Mouse (Mus musculus): ENCODE measurements around the gene Gm26741. TPM values are rescaled to one million over a fixed set of nuclear protein-coding genes. Genes with fewer than 3 reads are reported as not detected.

The Gm26741 gene
- polyA plus RNA-seq, 1 experiment from 2014 or later = not detected

GRCm38 (mm10) chr10:52353184-52353583 lies 5.4 kb upstream of the Gm26741 start:
- no peaks in the 10 kb centered on the region for H3K4me1 ChIP-seq (replicated peaks; ENCODE audit: control insufficient read depth, insufficient read depth, low read length)
- no peaks in the 10 kb centered on the region for H3K27me3 ChIP-seq (replicated peaks; ENCODE audit: control insufficient read depth, insufficient read depth, low read length)
- no peak overlapping the region for H3K4me2 ChIP-seq (replicated peaks; ENCODE audit: low read depth)
- peaks cover 29% of the 10 kb centered on the region for H3K36me3 ChIP-seq (ENCODE audit: control insufficient read depth, insufficient read depth)
- peak; percentile 25; the same call in 1 of the 2 replicates for TF ChIP-seq CTCF (IDR thresholded peaks at IDR 0.05; ENCODE audit: low read depth)
- no peak for ATAC-seq
- H3K4me3 ChIP-seq (ENCODE audit: low read depth, low read length) = no peak overlapping the region
- no peak overlapping the region for H3K9ac ChIP-seq (ENCODE audit: low read depth, low read length)
- H3K9me3 ChIP-seq (ENCODE audit: control insufficient read depth) = no peaks in the 10 kb centered on the region
- 85% methylated on average over 9 of the region's 9 CpGs for WGBS
- no peak overlapping the region for H3K27ac ChIP-seq (ENCODE audit: low read depth, low read length)

GRCm38 (mm10) chr10:52360241-52360735 lies 1.7 kb downstream of the Gm26741 start:
- H3K4me2 ChIP-seq (replicated peaks; ENCODE audit: low read depth) = no peak overlapping the region
- H3K4me3 ChIP-seq (ENCODE audit: low read depth, low read length) = no peak overlapping the region
- H3K9me3 ChIP-seq (ENCODE audit: control insufficient read depth) = no peaks in the 10 kb centered on the region
- ATAC-seq = no peak
- no peaks in the 10 kb centered on the region for H3K27me3 ChIP-seq (replicated peaks; ENCODE audit: control insufficient read depth, insufficient read depth, low read length)
- 0 out of 2 replicates have a peak, but pooled peaks cover 4% of the 10 kb centered on the region for H3K4me1 ChIP-seq (replicated peaks; ENCODE audit: control insufficient read depth, insufficient read depth, low read length)
- no peak overlapping the region for H3K9ac ChIP-seq (ENCODE audit: low read depth, low read length)
- TF ChIP-seq CTCF (IDR thresholded peaks at IDR 0.05; ENCODE audit: low read depth) = no peak
- no peaks in the 10 kb centered on the region for H3K36me3 ChIP-seq (ENCODE audit: control insufficient read depth, insufficient read depth)
- WGBS = 96% methylated on average over 4 of the region's 4 CpGs
- no peak overlapping the region for H3K27ac ChIP-seq (ENCODE audit: low read depth, low read length)

GRCm38 (mm10) chr10:52360862-52361609 lies 2.5 kb downstream of the Gm26741 start:
- no peak overlapping the region for H3K27ac ChIP-seq (ENCODE audit: low read depth, low read length)
- no peak for TF ChIP-seq CTCF (IDR thresholded peaks at IDR 0.05; ENCODE audit: low read depth)
- 75% methylated on average over 9 of the region's 9 CpGs for WGBS
- peak; percentile 89 for ATAC-seq
- no peak overlapping the region for H3K9ac ChIP-seq (ENCODE audit: low read depth, low read length)
- H3K9me3 ChIP-seq (ENCODE audit: control insufficient read depth) = no peaks in the 10 kb centered on the region
- no peak overlapping the region for H3K4me3 ChIP-seq (ENCODE audit: low read depth, low read length)
- 0 out of 2 replicates have a peak, but pooled peaks cover 4% of the 10 kb centered on the region for H3K4me1 ChIP-seq (replicated peaks; ENCODE audit: control insufficient read depth, insufficient read depth, low read length)
- no peaks in the 10 kb centered on the region for H3K36me3 ChIP-seq (ENCODE audit: control insufficient read depth, insufficient read depth)
- no peaks in the 10 kb centered on the region for H3K27me3 ChIP-seq (replicated peaks; ENCODE audit: control insufficient read depth, insufficient read depth, low read length)
- no peak overlapping the region for H3K4me2 ChIP-seq (replicated peaks; ENCODE audit: low read depth)

DNA sequence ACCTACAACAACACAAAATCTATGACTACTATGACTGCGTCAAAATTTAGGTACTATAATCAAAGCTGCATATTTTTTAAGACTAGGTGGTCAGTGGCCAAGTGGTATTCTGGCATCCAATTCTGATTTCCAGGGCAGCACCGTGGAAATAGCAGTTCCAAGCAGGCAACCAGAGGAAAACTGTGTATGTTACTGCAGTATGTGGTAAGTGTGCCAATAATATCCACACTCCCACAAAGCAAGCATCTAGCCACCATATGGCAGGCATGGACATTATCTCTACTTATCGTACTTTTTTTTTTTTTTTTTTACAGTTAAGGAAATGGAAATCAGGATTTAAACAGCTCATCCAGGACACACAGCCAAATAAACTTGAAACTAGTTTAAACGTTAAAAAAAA lies 9.8 kb downstream of the Gm26741 start:
- H3K4me2 ChIP-seq (replicated peaks; ENCODE audit: low read depth) = no peak overlapping the region
- no peak overlapping the region for H3K4me3 ChIP-seq (ENCODE audit: low read depth, low read length)
- ATAC-seq = no peak
- TF ChIP-seq CTCF (IDR thresholded peaks at IDR 0.05; ENCODE audit: low read depth) = no peak
- H3K9me3 ChIP-seq (ENCODE audit: control insufficient read depth) = no peaks in the 10 kb centered on the region
- H3K36me3 ChIP-seq (ENCODE audit: control insufficient read depth, insufficient read depth) = no peaks in the 10 kb centered on the region
- WGBS = 76% methylated on average over 4 of the region's 4 CpGs
- no peaks in the 10 kb centered on the region for H3K4me1 ChIP-seq (replicated peaks; ENCODE audit: control insufficient read depth, insufficient read depth, low read length)
- no peaks in the 10 kb centered on the region for H3K27me3 ChIP-seq (replicated peaks; ENCODE audit: control insufficient read depth, insufficient read depth, low read length)
- no peak overlapping the region for H3K27ac ChIP-seq (ENCODE audit: low read depth, low read length)
- no peak overlapping the region for H3K9ac ChIP-seq (ENCODE audit: low read depth, low read length)

DNA sequence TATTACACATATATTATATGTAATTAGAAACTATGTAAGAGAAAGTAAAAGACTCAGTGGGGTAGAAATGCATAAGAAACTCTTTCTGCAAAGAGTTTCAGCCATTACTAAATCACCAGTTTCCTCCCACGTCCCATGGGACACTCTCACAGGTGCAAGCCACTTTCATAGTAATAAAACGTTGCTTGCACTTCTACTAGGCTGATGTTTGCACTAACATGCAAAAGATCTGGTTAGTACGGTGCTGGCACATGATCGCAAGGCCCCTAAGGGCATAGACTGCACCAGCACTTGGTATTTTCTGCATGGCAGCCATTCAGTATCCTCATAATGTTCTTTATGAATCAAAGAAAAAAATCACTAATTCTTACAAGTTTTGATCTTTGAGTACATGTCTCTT lies 15.3 kb downstream of the Gm26741 start:
- 39% methylated on average over 4 of the region's 4 CpGs for WGBS
- Histone ChIP-seq H3K27ac (ENCODE audit: low read depth, low read length) (no peak overlapping the region), H3K4me2 (replicated peaks; ENCODE audit: low read depth) (no peak overlapping the region), H3K36me3 (ENCODE audit: control insufficient read depth, insufficient read depth) (no peaks in the 10 kb centered on the region), H3K4me1 (replicated peaks; ENCODE audit: control insufficient read depth, insufficient read depth, low read length) (0 out of 2 replicates have a peak, but pooled peaks cover 3% of the 10 kb centered on the region), H3K9ac (ENCODE audit: low read depth, low read length) (no peak overlapping the region), H3K27me3 (replicated peaks; ENCODE audit: control insufficient read depth, insufficient read depth, low read length) (no peaks in the 10 kb centered on the region), H3K9me3 (ENCODE audit: control insufficient read depth) (no peaks in the 10 kb centered on the region), H3K4me3 (ENCODE audit: low read depth, low read length) (no peak overlapping the region)
- no peak; the same call in 1 of the 2 replicates for ATAC-seq
- TF ChIP-seq CTCF (IDR thresholded peaks at IDR 0.05; ENCODE audit: low read depth) = no peak

- H3K36me3 ChIP-seq (ENCODE audit: control insufficient read depth, insufficient read depth) = no peaks in the 10 kb centered on the region
- H3K4me3 ChIP-seq (ENCODE audit: low read depth, low read length) = no peak overlapping the region
- TF ChIP-seq CTCF (IDR thresholded peaks at IDR 0.05; ENCODE audit: low read depth) = no peak
- 0 out of 2 replicates have a peak, but pooled peaks cover 3% of the 10 kb centered on the region for H3K4me1 ChIP-seq (replicated peaks; ENCODE audit: control insufficient read depth, insufficient read depth, low read length)
- ATAC-seq = no peak
- H3K27ac ChIP-seq (ENCODE audit: low read depth, low read length) = no peak overlapping the region
- no peaks in the 10 kb centered on the region for H3K27me3 ChIP-seq (replicated peaks; ENCODE audit: control insufficient read depth, insufficient read depth, low read length)
- H3K4me2 ChIP-seq (replicated peaks; ENCODE audit: low read depth) = no peak overlapping the region
- H3K9me3 ChIP-seq (ENCODE audit: control insufficient read depth) = no peaks in the 10 kb centered on the region
- no peak overlapping the region for H3K9ac ChIP-seq (ENCODE audit: low read depth, low read length)
These were observed 16.1 kb downstream of the Gm26741 start for GRCm38 (mm10) chr10:52374651-52375050.

Measured in intestine, postnatal 0 days (tissue).